Mouse (Mus musculus) neural tube, embryonic 12.5 days (tissue): ENCODE measurements around the gene Colgalt2. TPM values are rescaled to one million over a fixed set of nuclear protein-coding genes. Genes with fewer than 3 reads are reported as not detected.
"Not testable (repeated sequence)": the region's sequence is repeated elsewhere in the genome, so short reads cannot be mapped to it uniquely, and the experiment has no call there.

ENCODE experiments used
- ATAC-seq: fragments of 200-750 bp; cut with Nextera tagmentation; 2 replicates; pipeline ENCODE4 v1.8.0; 2017; ENCODE audit warnings: low read depth, mild to moderate bottlenecking, moderate TSS enrichment, moderate library complexity; ENCODE audit not compliant: low FRiP score
- H3K27ac ChIP-seq: fragments of 300-500 bp; sonication (generic); 2 replicates; pipeline ENCODE4 v1.5.1; 2016
- H3K27me3 ChIP-seq: fragments of 300-500 bp; sonication (generic); replicated peaks from 2 replicates; pipeline ENCODE4 v1.6.1; 2016; ENCODE audit warnings: mild to moderate bottlenecking
- H3K36me3 ChIP-seq: fragments of 300-500 bp; sonication (generic); 2 replicates; pipeline ENCODE4 v1.6.1; 2016; ENCODE audit warnings: mild to moderate bottlenecking
- H3K4me1 ChIP-seq: fragments of 300-500 bp; sonication (generic); 2 replicates; pipeline ENCODE4 v1.6.1; 2016
- H3K4me2 ChIP-seq: fragments of 300-500 bp; sonication (generic); replicated peaks from 2 replicates; pipeline ENCODE4 v1.6.1; 2016; ENCODE audit warnings: mild to moderate bottlenecking
- H3K4me3 ChIP-seq: fragments of 300-500 bp; sonication (generic); 2 replicates; pipeline ENCODE4 v1.5.1; 2016
- H3K9ac ChIP-seq: fragments of 300-500 bp; sonication (generic); 2 replicates; pipeline ENCODE4 v1.6.1; 2016; ENCODE audit warnings: mild to moderate bottlenecking
- H3K9me3 ChIP-seq: fragments of 300-500 bp; sonication (generic); 2 replicates; pipeline ENCODE4 v1.6.1; 2016; ENCODE audit warnings: mild to moderate bottlenecking
- WGBS: fragments of 180-500 bp; shearing (Covaris S2); methylation state at CpG from one replicate; pipeline ENCODE4 v1.1.7; 2016; 5-methylcytosine and 5-hydroxymethylcytosine counted together
- polyA plus RNA-seq: library from polyadenylated mRNA; unstranded; fragments of >200 nt; fragmentation: Nextera tagmentation; extraction: Ambion mirVana; gene quantifications from 2 replicates; pipeline ENCODE4 v1.2.1, GENCODE M21; 2016

Colgalt2 gene
- polyA plus RNA-seq, 1 experiment from 2014 or later, result 3.0 TPM

GRCm38 (mm10) chr1:152423052-152423451 lies 23.4 kb downstream of the Colgalt2 start:
- Histone ChIP-seq H3K4me1 (peaks cover 2% of the 10 kb centered on the region; the same call in 1 of the 2 replicates), H3K36me3 (no peaks in the 10 kb centered on the region), H3K27me3 (no peaks in the 10 kb centered on the region), H3K27ac (no peak overlapping the region), H3K4me2 (no peak overlapping the region), H3K9me3 (no peaks in the 10 kb centered on the region), H3K9ac (no peak overlapping the region), H3K4me3 (no peak overlapping the region)
- no peak for ATAC-seq
- WGBS, result 92% methylated on average over 3 of the region's 3 CpGs

- Histone ChIP-seq H3K27ac (no peak overlapping the region), H3K27me3 (no peaks in the 10 kb centered on the region), H3K9me3 (no peaks in the 10 kb centered on the region), H3K9ac (no peak overlapping the region), H3K4me3 (no peak overlapping the region), H3K4me1 (peaks cover 2% of the 10 kb centered on the region; the same call in 1 of the 2 replicates), H3K4me2 (no peak overlapping the region), H3K36me3 (no peaks in the 10 kb centered on the region)
- 89% methylated on average over 12 of the region's 12 CpGs for WGBS
- ATAC-seq, result no peak
Measured at GRCm38 (mm10) chr1:152427912-152428581, 28.4 kb downstream of the Colgalt2 start.

- 88% methylated on average over 7 of the region's 7 CpGs for WGBS
- no peak overlapping the region for H3K4me2 ChIP-seq
- no peak overlapping the region for H3K4me3 ChIP-seq
- no peak overlapping the region for H3K9ac ChIP-seq
- peaks cover 2% of the 10 kb centered on the region; the same call in 1 of the 2 replicates for H3K4me1 ChIP-seq
- H3K27me3 ChIP-seq, result no peaks in the 10 kb centered on the region
- H3K9me3 ChIP-seq, result no peaks in the 10 kb centered on the region
- H3K27ac ChIP-seq, result no peak overlapping the region
- no peaks in the 10 kb centered on the region for H3K36me3 ChIP-seq
- no peak for ATAC-seq
Measured at GRCm38 (mm10) chr1:152429805-152430204, 30.2 kb downstream of the Colgalt2 start.

- H3K4me2 ChIP-seq, result no peak overlapping the region
- H3K27ac ChIP-seq, result no peak overlapping the region
- H3K4me1 ChIP-seq, result no peaks in the 10 kb centered on the region
- H3K9me3 ChIP-seq, result no peaks in the 10 kb centered on the region
- H3K4me3 ChIP-seq, result no peak overlapping the region
- no peak overlapping the region for H3K9ac ChIP-seq
- no peak for ATAC-seq
- H3K27me3 ChIP-seq, result no peaks in the 10 kb centered on the region
- 82% methylated on average over 4 of the region's 4 CpGs for WGBS
- no peaks in the 10 kb centered on the region for H3K36me3 ChIP-seq
Measured at GRCm38 (mm10) chr1:152434166-152434565, 34.5 kb downstream of the Colgalt2 start.

- WGBS, result 88% methylated on average over 17 of the region's 17 CpGs
Measured at GRCm38 (mm10) chr1:152437518-152437917, 37.9 kb downstream of the Colgalt2 start.

GRCm38 (mm10) chr1:152439408-152439807 lies 39.8 kb downstream of the Colgalt2 start:
- Histone ChIP-seq H3K4me1 (no peaks in the 10 kb centered on the region), H3K27ac (no peak overlapping the region), H3K36me3 (no peaks in the 10 kb centered on the region), H3K27me3 (no peaks in the 10 kb centered on the region), H3K9ac (no peak overlapping the region), H3K4me3 (no peak overlapping the region), H3K4me2 (no peak overlapping the region), H3K9me3 (no peaks in the 10 kb centered on the region)
- 85% methylated on average over 4 of the region's 4 CpGs for WGBS
- no peak for ATAC-seq

More at GRCm38 (mm10) chr1:152437518-152437917, 37.9 kb downstream of the Colgalt2 start:
- H3K36me3 ChIP-seq, H3K27ac ChIP-seq, H3K4me1 ChIP-seq, H3K4me3 ChIP-seq, H3K9me3 ChIP-seq, H3K4me2 ChIP-seq, H3K27me3 ChIP-seq, H3K9ac ChIP-seq, ATAC-seq: not testable (repeated sequence)

- H3K9me3 ChIP-seq, result no peaks in the 10 kb centered on the region
- H3K4me3 ChIP-seq, result no peak overlapping the region
- no peak overlapping the region for H3K27ac ChIP-seq
- no peak overlapping the region for H3K4me2 ChIP-seq
- 81% methylated on average over 10 of the region's 10 CpGs for WGBS
- no peak for ATAC-seq
- no peak overlapping the region for H3K9ac ChIP-seq
- no peaks in the 10 kb centered on the region for H3K4me1 ChIP-seq
- H3K27me3 ChIP-seq, result no peaks in the 10 kb centered on the region
- no peaks in the 10 kb centered on the region for H3K36me3 ChIP-seq
Measured at GRCm38 (mm10) chr1:152439874-152440273, 40.2 kb downstream of the Colgalt2 start.

GRCm38 (mm10) chr1:152444630-152445029 lies 45.0 kb downstream of the Colgalt2 start:
- WGBS, result 86% methylated on average over 7 of the region's 7 CpGs
- ATAC-seq, result no peak
- H3K27me3 ChIP-seq, result no peaks in the 10 kb centered on the region

GRCm38 (mm10) chr1:152445925-152446324 lies 46.3 kb downstream of the Colgalt2 start:
- Histone ChIP-seq H3K9ac (no peak overlapping the region), H3K27me3 (no peaks in the 10 kb centered on the region), H3K4me3 (no peak overlapping the region), H3K9me3 (no peaks in the 10 kb centered on the region), H3K4me2 (no peak overlapping the region), H3K27ac (no peak overlapping the region), H3K36me3 (no peaks in the 10 kb centered on the region), H3K4me1 (no peaks in the 10 kb centered on the region)
- WGBS, result 86% methylated on average over 6 of the region's 6 CpGs
- no peak for ATAC-seq

More at GRCm38 (mm10) chr1:152444630-152445029, 45.0 kb downstream of the Colgalt2 start:
- Histone ChIP-seq H3K36me3 (no peaks in the 10 kb centered on the region), H3K9me3 (no peaks in the 10 kb centered on the region), H3K27ac (no peak overlapping the region), H3K4me3 (no peak overlapping the region), H3K4me2 (no peak overlapping the region), H3K4me1 (no peaks in the 10 kb centered on the region), H3K9ac (no peak overlapping the region)

GRCm38 (mm10) chr1:152454536-152454935 lies 54.9 kb downstream of the Colgalt2 start:
- no peak overlapping the region for H3K9ac ChIP-seq
- peaks cover 8% of the 10 kb centered on the region; the same call in 1 of the 2 replicates for H3K4me1 ChIP-seq
- ATAC-seq, result no peak
- H3K36me3 ChIP-seq, result no peaks in the 10 kb centered on the region
- WGBS, result 78% methylated on average over 5 of the region's 5 CpGs
- H3K4me2 ChIP-seq, result no peak overlapping the region
- no peak overlapping the region for H3K4me3 ChIP-seq
- H3K27ac ChIP-seq, result no peak overlapping the region
- H3K27me3 ChIP-seq, result no peaks in the 10 kb centered on the region
- no peaks in the 10 kb centered on the region for H3K9me3 ChIP-seq

- no peak overlapping the region for H3K4me2 ChIP-seq
- H3K4me1 ChIP-seq, result peaks cover 8% of the 10 kb centered on the region; the same call in 1 of the 2 replicates
- 63% methylated on average over 10 of the region's 10 CpGs for WGBS
- H3K36me3 ChIP-seq, result no peaks in the 10 kb centered on the region
- no peak overlapping the region for H3K4me3 ChIP-seq
- no peak overlapping the region for H3K27ac ChIP-seq
- ATAC-seq, result 0 out of 2 replicates have a peak, but pooled peaks have one; percentile 58
- no peak overlapping the region for H3K9ac ChIP-seq
- H3K9me3 ChIP-seq, result no peaks in the 10 kb centered on the region
- no peaks in the 10 kb centered on the region for H3K27me3 ChIP-seq
Measured at GRCm38 (mm10) chr1:152455275-152456243, 55.9 kb downstream of the Colgalt2 start.

GRCm38 (mm10) chr1:152456266-152456665 lies 56.6 kb downstream of the Colgalt2 start:
- Histone ChIP-seq H3K4me2 (no peak overlapping the region), H3K27me3 (no peaks in the 10 kb centered on the region), H3K27ac (no peak overlapping the region), H3K4me3 (no peak overlapping the region), H3K4me1 (peaks cover 8% of the 10 kb centered on the region; the same call in 1 of the 2 replicates), H3K9ac (no peak overlapping the region), H3K9me3 (no peaks in the 10 kb centered on the region), H3K36me3 (no peaks in the 10 kb centered on the region)
- 78% methylated on average over 3 of the region's 3 CpGs for WGBS
- no peak for ATAC-seq
